Mouse (Mus musculus): ENCODE results near the gene Ctr9. TPM values are rescaled to one million over a fixed set of nuclear protein-coding genes. Genes with fewer than 3 reads are reported as not detected.

Gene Ctr9
- polyA plus RNA-seq, 1 experiment from 2014 or later: 87.5 TPM

DNA sequence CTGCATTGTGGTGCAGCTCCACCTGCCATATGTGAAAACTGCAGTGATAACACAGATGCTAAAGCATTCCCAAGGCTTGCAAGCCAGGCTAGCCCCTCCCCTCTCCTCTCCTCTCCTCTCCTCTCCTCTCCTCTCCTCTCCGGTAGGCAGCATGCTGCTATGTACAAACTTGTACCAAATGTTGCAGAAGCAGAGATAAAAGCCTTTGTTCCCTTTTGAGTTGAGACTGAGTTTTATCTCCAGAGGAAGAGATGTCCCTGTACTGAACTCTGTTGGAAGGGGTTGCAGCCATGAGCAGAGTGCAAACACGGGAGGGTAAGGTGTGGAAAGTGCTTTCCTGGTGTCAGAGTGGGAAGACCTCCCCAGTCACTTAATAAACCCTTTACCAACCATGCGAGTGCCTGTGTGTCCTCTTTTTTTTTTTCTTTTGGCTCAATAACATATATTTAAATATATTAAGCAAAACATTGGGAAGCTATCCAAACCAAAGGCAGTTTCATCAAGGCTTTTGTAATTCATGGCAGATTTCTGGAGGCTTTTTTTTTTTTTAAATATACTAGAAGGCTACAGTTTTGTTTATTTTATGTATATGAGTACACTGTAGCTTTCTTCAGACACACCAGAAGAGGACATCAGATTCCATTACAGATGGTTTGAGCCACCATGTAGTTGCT is 27.4 kb downstream of the Ctr9 start:
- H3K4me1 ChIP-seq: peaks cover 8% of the 10 kb centered on the region
- no peak overlapping the region for H3K4me3 ChIP-seq
- DNase-seq (ENCODE audit: low spot score): no peak
- peaks cover 68% of the 10 kb centered on the region for H3K36me3 ChIP-seq (replicated peaks)
- H3K27me3 ChIP-seq (replicated peaks; ENCODE audit: low read depth, poor library complexity, severe bottlenecking): no peaks in the 10 kb centered on the region
- no peak overlapping the region for H3K27ac ChIP-seq (replicated peaks)
- no peaks in the 10 kb centered on the region for H3K9me3 ChIP-seq
- 90% methylated on average over 3 of the region's 3 CpGs for WGBS

DNA sequence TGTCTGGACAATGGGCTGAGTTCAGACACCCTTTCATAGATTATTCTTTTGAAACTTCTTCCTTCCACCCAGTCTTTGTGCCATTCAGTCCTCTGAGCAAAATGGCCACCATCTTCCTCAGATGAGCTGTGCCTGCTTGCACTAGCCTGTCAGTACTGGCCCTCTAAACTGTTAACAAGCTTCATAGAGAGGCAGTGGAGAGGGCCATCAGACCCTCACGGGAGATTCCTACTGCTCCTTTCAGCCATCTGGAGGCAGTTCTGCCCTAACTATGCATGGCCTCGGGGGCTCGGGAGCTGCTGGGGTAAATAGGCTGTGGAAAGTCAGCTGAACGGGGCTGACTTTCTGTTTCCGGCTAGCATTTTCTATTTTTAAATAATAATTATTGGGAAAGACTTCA is 30.8 kb downstream of the Ctr9 start:
- Histone ChIP-seq H3K4me1 (peaks cover 8% of the 10 kb centered on the region), H3K4me3 (no peak overlapping the region), H3K27me3 (replicated peaks; ENCODE audit: low read depth, poor library complexity, severe bottlenecking) (no peaks in the 10 kb centered on the region), H3K9me3 (0 out of 2 replicates have a peak, but pooled peaks cover 4% of the 10 kb centered on the region), H3K36me3 (replicated peaks) (peaks cover 50% of the 10 kb centered on the region), H3K27ac (replicated peaks) (peak overlapping the region; percentile 70)
- DNase-seq (ENCODE audit: low spot score): peak; percentile 43
- WGBS: 43% methylated on average over 5 of the region's 5 CpGs

DNA sequence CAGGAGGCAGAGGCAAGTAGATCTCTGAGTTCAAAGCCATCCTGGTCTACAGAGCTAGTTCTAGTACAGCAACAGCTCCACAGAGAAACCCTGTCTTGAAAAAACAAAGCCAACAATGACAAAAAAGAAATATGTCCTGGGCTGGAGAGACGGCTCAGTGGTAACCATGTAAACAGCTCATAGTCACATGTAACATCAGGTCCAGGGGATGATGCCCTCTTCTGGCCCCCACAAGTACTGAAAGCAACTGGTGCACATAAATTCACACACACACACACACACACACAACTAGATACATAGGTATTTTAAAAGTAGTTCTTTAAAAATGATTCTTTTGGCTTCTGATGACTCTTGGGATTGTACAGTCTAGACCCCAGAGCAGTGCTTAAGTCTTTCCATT is 34.2 kb downstream of the Ctr9 start:
- Histone ChIP-seq H3K27ac (replicated peaks) (no peak overlapping the region), H3K27me3 (replicated peaks; ENCODE audit: low read depth, poor library complexity, severe bottlenecking) (no peaks in the 10 kb centered on the region), H3K36me3 (replicated peaks) (peaks cover 25% of the 10 kb centered on the region), H3K4me3 (no peak overlapping the region), H3K4me1 (peaks cover 8% of the 10 kb centered on the region), H3K9me3 (peaks cover 10% of the 10 kb centered on the region)
- no peak for DNase-seq (ENCODE audit: low spot score)
- 95% methylated on average over 1 of the region's 1 CpGs for WGBS

DNA sequence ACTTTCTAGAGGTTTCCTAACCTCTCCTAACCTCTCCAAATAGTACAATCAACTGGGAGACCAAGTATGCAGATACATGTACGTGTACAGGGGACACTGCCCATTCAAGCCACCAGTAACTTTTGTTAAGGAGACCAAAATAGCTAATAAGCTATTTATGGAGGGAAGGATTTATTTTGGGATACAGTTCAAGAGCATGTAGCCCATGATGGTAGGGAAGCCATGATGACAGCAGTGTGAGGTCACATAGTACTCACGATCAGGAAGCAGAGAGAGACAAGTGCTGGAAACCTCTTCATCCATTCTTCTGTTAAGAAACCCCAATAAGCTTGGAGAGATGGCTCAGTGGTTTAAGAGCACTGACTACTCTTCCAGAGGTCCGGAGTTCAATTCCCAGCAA is 39.4 kb downstream of the Ctr9 start:
- DNase-seq (ENCODE audit: low spot score): no peak
- H3K9me3 ChIP-seq: peaks cover 14% of the 10 kb centered on the region
- no peak overlapping the region for H3K4me3 ChIP-seq
- H3K27ac ChIP-seq (replicated peaks): no peak overlapping the region
- no peaks in the 10 kb centered on the region for H3K4me1 ChIP-seq
- peaks cover 65% of the 10 kb centered on the region for H3K36me3 ChIP-seq (replicated peaks)
- WGBS: 97% methylated on average over 3 of the region's 3 CpGs
- H3K27me3 ChIP-seq (replicated peaks; ENCODE audit: low read depth, poor library complexity, severe bottlenecking): no peaks in the 10 kb centered on the region

DNA sequence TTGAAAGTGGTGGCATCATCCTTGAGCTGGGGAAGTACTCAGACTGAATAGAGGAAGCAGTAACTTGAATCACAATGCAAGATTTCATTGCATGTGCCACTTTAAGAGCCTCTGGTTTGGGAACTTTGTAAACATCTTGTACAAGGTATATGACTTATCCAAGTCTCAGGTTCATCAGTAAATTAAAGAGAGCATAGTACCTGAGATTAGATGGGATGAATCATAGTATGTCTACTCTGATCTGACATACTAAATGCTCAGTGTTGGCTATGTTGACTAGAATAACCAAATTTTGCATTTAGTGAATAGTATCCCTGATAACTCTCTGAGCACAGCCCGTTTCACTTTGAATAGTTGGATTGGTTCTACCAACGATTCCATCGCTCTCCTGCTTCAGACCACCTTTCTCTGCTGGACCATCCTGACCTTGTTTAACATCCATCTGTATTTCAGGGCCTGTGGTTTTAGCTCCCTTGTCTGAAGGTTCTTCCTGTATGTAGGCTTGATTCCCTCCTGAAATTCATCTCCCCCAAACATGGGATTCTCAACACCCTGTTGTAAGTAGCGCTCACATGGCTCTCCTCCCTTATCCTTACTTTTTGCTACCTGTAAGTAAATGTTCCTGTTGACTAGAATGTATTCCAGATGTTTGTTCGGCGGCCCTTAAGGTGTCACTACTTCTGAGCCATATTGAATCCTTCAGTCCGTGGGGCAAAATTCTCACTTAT is 40.9 kb downstream of the Ctr9 start:
- WGBS: 90% methylated on average over 7 of the region's 7 CpGs
- no peak overlapping the region for H3K27ac ChIP-seq (replicated peaks)
- H3K36me3 ChIP-seq (replicated peaks): peaks cover 73% of the 10 kb centered on the region
- no peaks in the 10 kb centered on the region for H3K27me3 ChIP-seq (replicated peaks; ENCODE audit: low read depth, poor library complexity, severe bottlenecking)
- H3K9me3 ChIP-seq: peaks cover 14% of the 10 kb centered on the region
- H3K4me1 ChIP-seq: no peaks in the 10 kb centered on the region
- H3K4me3 ChIP-seq: no peak overlapping the region
- DNase-seq (ENCODE audit: low spot score): peak; percentile 20

DNA sequence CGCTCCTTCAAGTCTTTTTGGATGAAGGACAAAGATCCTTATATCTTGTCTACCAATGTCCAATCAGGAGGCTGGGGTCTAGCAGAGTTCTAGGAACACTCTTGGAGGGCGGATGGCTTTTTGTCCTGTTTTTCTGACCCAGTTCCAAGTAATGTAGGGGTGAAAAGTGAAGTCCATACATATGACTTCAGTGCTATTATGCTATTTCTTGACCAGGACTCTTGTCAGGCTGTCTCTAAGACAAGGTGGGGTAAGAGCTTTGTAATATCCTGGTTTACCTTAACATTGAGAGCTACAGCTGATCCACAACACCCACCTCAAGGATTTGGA is 41.4 kb downstream of the Ctr9 start:
- no peaks in the 10 kb centered on the region for H3K27me3 ChIP-seq (replicated peaks; ENCODE audit: low read depth, poor library complexity, severe bottlenecking)
- no peak for DNase-seq (ENCODE audit: low spot score)
- peaks cover 78% of the 10 kb centered on the region for H3K36me3 ChIP-seq (replicated peaks)
- no peaks in the 10 kb centered on the region for H3K4me1 ChIP-seq
- 93% methylated on average over 2 of the region's 2 CpGs for WGBS
- H3K9me3 ChIP-seq: peaks cover 14% of the 10 kb centered on the region
- H3K27ac ChIP-seq (replicated peaks): no peak overlapping the region
- no peak overlapping the region for H3K4me3 ChIP-seq

DNA sequence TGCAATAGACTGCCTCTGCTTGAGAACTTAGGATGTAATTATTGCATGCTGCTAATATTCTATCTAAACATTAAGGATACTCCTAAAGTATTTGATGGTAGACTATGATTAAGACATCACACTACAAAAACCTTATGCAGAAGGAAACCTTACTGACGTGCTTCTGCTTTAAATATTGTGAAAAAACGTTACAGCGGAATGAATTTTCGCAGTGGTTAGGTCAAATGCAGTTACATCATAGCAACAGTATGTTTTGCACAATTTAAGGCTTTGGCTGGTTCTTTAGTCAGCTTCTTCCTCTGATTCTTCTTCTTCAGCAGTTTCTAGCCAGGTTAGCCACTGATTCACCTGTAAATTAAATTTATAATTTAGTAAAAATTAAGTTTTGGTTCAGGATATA is 43.7 kb downstream of the Ctr9 start:
- no peak for DNase-seq (ENCODE audit: low spot score)
- Histone ChIP-seq H3K27ac (replicated peaks) (no peak overlapping the region), H3K4me1 (no peaks in the 10 kb centered on the region), H3K4me3 (no peak overlapping the region), H3K9me3 (peaks cover 13% of the 10 kb centered on the region), H3K36me3 (replicated peaks) (peaks cover 100% of the 10 kb centered on the region), H3K27me3 (replicated peaks; ENCODE audit: low read depth, poor library complexity, severe bottlenecking) (no peaks in the 10 kb centered on the region)
- WGBS: 96% methylated on average over 4 of the region's 4 CpGs

DNA sequence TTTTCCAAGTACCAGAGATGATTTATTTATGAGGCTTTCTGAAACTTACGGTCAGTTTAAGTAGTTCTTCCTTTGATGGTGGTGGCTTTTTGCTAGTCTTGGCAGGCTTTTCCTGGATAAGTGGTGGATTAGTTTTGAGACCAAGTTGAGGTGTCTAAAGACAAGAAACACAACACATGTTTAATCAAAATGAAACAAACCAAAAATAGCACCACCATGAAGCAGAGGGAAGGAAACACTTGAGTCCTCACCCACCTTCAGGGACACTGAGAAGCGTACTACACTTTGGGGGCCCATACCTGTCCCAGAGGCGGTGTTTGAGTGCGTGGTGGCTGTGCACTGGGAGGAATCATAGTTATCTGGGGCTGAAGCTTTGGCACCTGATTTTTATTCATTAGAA is 46.5 kb downstream of the Ctr9 start:
- Histone ChIP-seq H3K27ac (replicated peaks) (no peak overlapping the region), H3K4me1 (peaks cover 12% of the 10 kb centered on the region), H3K36me3 (replicated peaks) (peaks cover 100% of the 10 kb centered on the region), H3K9me3 (no peaks in the 10 kb centered on the region), H3K27me3 (replicated peaks; ENCODE audit: low read depth, poor library complexity, severe bottlenecking) (no peaks in the 10 kb centered on the region), H3K4me3 (no peak overlapping the region)
- 95% methylated on average over 4 of the region's 4 CpGs for WGBS
- DNase-seq (ENCODE audit: low spot score): no peak

DNA sequence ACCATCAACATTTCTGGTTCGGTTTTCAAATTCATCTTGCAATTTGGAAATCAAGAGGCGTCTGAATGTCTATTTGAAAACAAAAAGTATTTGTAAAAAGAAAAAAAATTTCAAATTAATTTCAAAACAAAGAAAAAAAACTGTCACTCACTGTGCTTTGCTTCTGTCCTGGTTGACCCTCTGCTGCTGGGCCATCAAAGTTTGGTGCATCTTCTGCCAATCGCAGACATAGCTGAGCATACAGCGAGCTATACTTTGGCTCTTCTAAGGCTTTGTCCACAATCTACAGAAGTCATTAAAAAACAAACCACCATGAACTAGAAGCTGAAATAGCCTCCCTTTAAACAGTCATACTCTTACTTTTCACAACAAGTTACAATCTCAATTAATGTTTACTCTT is 49.5 kb downstream of the Ctr9 start:
- no peaks in the 10 kb centered on the region for H3K9me3 ChIP-seq
- peaks cover 84% of the 10 kb centered on the region for H3K36me3 ChIP-seq (replicated peaks)
- H3K27me3 ChIP-seq (replicated peaks; ENCODE audit: low read depth, poor library complexity, severe bottlenecking): no peaks in the 10 kb centered on the region
- H3K4me1 ChIP-seq: peaks cover 23% of the 10 kb centered on the region
- WGBS: 97% methylated on average over 4 of the region's 4 CpGs
- no peak overlapping the region for H3K27ac ChIP-seq (replicated peaks)
- DNase-seq (ENCODE audit: low spot score): no peak
- H3K4me3 ChIP-seq: no peak overlapping the region

DNA sequence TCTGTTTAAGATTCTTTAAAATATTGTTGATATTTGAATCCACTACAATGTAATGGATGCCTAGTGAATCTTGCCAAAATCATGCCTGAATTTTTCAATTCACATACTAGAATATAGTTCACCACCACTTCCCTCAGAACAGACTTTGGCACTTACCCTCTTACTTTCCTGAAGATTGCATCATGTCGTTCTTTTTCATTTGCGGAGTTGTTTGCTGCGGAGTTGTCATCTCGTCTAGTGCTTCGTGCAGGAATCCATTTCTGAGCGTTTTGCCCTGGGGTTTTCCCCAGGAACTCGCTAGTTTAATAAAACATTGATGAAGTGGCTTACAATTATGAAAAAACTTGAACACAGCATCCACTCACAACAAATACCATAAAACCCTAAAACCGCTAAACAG is 51.3 kb downstream of the Ctr9 start:
- DNase-seq (ENCODE audit: low spot score): no peak
- Histone ChIP-seq H3K4me3 (peak overlapping the region; percentile 91), H3K4me1 (peaks cover 23% of the 10 kb centered on the region), H3K9me3 (no peaks in the 10 kb centered on the region), H3K27me3 (replicated peaks; ENCODE audit: low read depth, poor library complexity, severe bottlenecking) (no peaks in the 10 kb centered on the region), H3K27ac (replicated peaks) (no peak overlapping the region), H3K36me3 (replicated peaks) (peaks cover 66% of the 10 kb centered on the region)
- WGBS: 89% methylated on average over 8 of the region's 8 CpGs

DNA sequence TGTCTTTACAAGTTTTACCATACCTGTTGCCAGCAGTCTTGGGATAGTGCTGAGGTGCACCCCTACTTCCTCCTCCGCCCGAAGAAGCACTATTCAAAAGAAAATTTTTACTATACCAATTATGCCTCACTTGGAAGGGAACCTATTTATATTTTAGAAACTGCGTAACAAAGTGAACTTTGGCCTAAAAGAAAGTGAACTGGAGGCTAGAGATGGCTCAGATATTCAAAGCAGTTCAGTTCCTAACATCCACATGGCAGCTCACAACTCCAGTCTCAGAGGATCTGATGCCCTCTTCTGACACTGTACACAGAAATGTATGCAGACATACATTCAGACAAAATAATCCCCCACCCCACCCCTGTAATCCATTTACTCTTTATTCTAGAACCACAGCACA is 52.1 kb downstream of the Ctr9 start:
- peak overlapping the region; percentile 100; the same call in 1 of the 2 replicates for H3K27ac ChIP-seq (replicated peaks)
- peak overlapping the region; percentile 91 for H3K4me3 ChIP-seq
- H3K27me3 ChIP-seq (replicated peaks; ENCODE audit: low read depth, poor library complexity, severe bottlenecking): no peaks in the 10 kb centered on the region
- no peaks in the 10 kb centered on the region for H3K9me3 ChIP-seq
- DNase-seq (ENCODE audit: low spot score): no peak
- H3K36me3 ChIP-seq (replicated peaks): peaks cover 58% of the 10 kb centered on the region
- H3K4me1 ChIP-seq: peaks cover 23% of the 10 kb centered on the region
- 89% methylated on average over 3 of the region's 3 CpGs for WGBS

DNA sequence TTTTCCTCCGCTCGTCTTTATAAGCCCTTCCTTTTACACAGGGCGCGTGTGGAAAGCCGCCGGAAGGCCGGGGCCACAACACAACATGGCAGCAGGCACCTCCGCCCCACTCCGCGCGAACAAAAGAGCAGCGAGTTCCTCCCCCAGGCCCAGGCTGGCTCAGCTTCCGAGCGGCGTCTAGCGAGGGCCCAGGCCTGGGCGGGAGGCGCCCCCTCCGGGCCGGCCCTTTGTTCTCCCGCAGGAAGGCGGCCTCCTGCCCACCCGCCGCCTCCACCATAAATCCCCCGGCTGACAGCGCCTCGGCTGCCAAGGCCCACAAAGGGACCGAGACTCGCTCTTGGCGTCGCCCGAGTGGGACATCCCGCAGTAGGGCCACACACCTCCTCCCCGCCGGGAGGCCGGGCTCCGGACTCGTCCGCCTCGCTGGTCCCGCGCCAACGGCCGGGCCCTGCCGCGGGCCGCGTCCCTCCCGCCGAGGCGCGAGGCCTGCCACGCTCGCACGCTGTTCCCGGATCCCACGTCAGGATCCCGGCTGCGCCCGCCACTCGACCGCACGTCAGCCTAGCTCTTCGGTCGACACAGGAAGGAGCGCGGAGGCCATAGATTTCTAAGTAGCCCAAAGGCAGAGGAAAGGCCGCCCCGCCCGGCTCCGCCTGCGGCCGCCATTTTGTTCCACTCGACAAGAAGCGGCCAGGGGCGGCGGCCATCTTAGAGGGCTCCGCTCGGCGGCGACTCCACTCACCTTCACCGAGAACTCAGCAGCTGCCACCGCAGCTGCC is 53.5 kb downstream of the Ctr9 start:
- H3K9me3 ChIP-seq: no peaks in the 10 kb centered on the region
- WGBS: under 1% methylated on average over 83 of the region's 83 CpGs
- peak overlapping the region; percentile 100 for H3K27ac ChIP-seq (replicated peaks)
- H3K4me1 ChIP-seq: peaks cover 23% of the 10 kb centered on the region
- DNase-seq (ENCODE audit: low spot score): peak; percentile 91
- no peaks in the 10 kb centered on the region for H3K27me3 ChIP-seq (replicated peaks; ENCODE audit: low read depth, poor library complexity, severe bottlenecking)
- peak overlapping the region; percentile 91 for H3K4me3 ChIP-seq
- H3K36me3 ChIP-seq (replicated peaks): peaks cover 44% of the 10 kb centered on the region
